Mouse (Mus musculus): ENCODE measurements around the gene Copb2. TPM values are rescaled to one million over a fixed set of nuclear protein-coding genes. Genes with fewer than 3 reads are reported as not detected.

Copb2 gene
- polyA plus RNA-seq (2014; fragmentation: Nextera tagmentation; extraction: Ambion mirVana) = 95.6 and 183 TPM in 2 replicates

- Histone ChIP-seq H3K36me3 (ENCODE audit: control insufficient read depth, insufficient read depth, low read length) (peaks cover 4% of the 10 kb centered on the region), H3K27ac (ENCODE audit: low read depth, low read length) (peak within 1 kb of the TSS; percentile 78), H3K4me3 (ENCODE audit: low read length) (peak within 1 kb of the TSS; percentile 97), H3K4me2 (replicated peaks; ENCODE audit: low read depth, low read length) (peak within 1 kb of the TSS; percentile 78), H3K27me3 (ENCODE audit: control insufficient read depth, insufficient read depth, low read length) (no peaks in the 10 kb centered on the region), H3K4me1 (ENCODE audit: control insufficient read depth, insufficient read depth, low read length) (peaks cover 7% of the 10 kb centered on the region), H3K9me3 (ENCODE audit: control insufficient read depth, low read length) (no peaks in the 10 kb centered on the region), H3K9ac (ENCODE audit: low read depth, low read length) (peak within 1 kb of the TSS; percentile 92)
- WGBS = under 1% methylated on average over 76 of the region's 76 CpGs
- ATAC-seq (ENCODE audit: low FRiP score, low TSS enrichment) = peak; percentile 99
These were observed at the start of gene Copb2 for GRCm38 (mm10) chr9:98563137-98564126. Copb2 (plus strand) TSS chr9:98563721.

DNA sequence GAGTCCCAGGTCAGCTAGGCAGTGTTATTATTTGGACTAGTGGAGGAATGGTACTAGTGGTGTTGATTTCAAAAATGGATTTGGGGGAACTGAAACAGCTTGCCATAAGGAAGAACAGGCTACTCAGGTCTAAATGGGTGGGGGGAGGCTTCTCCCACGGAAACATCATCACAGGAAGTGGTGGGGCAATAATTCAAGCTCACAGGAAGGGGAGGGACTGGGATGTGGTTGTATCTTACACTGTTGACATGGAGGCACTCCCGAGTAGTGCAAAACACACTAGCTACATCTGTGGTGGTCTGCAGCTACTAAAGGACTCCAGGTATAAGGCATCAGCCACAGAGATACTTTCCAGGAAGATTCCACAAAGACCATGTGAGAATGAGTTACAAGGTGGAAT lies 39.6 kb upstream of the Copb2 start:
- Histone ChIP-seq H3K27ac (ENCODE audit: low read depth, low read length) (no peak overlapping the region), H3K36me3 (ENCODE audit: control insufficient read depth, insufficient read depth, low read length) (no peaks in the 10 kb centered on the region), H3K4me2 (replicated peaks; ENCODE audit: low read depth, low read length) (no peak overlapping the region), H3K4me1 (ENCODE audit: control insufficient read depth, insufficient read depth, low read length) (no peaks in the 10 kb centered on the region), H3K27me3 (ENCODE audit: control insufficient read depth, insufficient read depth, low read length) (no peaks in the 10 kb centered on the region), H3K9ac (ENCODE audit: low read depth, low read length) (no peak overlapping the region), H3K9me3 (ENCODE audit: control insufficient read depth, low read length) (no peaks in the 10 kb centered on the region), H3K4me3 (ENCODE audit: low read length) (no peak overlapping the region)
- no peak for ATAC-seq (ENCODE audit: low FRiP score, low TSS enrichment)
- 42% methylated on average over 2 of the region's 2 CpGs for WGBS

DNA sequence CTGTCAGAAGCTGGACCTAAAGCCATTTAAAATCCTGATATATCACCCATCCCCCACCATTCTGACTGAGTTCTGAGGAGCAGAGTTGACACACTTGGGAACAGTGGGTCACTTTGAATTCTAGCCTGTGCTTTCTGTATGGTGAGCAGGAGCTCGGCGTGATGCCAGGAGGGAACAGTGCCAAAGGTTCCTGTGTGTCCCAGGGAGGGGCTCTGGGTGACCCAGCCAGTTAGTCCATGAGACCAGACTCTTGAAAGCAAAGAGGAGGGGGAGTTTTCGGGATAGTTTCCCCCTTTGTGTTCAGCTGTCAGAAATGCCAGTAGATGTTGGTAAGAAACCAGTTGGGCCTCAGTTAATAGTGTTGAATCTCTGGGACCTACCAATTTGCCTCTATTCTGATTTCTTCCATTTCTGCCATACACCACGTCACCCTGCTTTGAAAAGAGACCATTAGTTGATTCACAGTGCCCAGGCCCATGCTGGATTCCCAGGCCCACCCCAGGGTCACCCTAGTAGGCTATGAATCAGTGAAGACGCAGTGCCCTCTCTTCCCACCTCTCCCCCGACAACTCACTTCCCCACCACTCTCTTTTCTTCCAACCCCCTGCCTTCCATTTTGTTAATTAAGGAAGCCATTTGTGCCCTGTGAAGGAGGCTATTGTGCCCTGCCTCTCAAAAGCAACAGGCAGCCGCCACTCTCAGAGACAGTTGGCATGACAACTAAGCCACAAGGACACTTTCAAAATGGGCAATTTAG lies 38.6 kb upstream of the Copb2 start:
- no peaks in the 10 kb centered on the region for H3K9me3 ChIP-seq (ENCODE audit: control insufficient read depth, low read length)
- 68% methylated on average over 7 of the region's 7 CpGs for WGBS
- no peaks in the 10 kb centered on the region for H3K4me1 ChIP-seq (ENCODE audit: control insufficient read depth, insufficient read depth, low read length)
- no peak overlapping the region for H3K27ac ChIP-seq (ENCODE audit: low read depth, low read length)
- H3K4me3 ChIP-seq (ENCODE audit: low read length) = no peak overlapping the region
- no peak overlapping the region for H3K9ac ChIP-seq (ENCODE audit: low read depth, low read length)
- H3K36me3 ChIP-seq (ENCODE audit: control insufficient read depth, insufficient read depth, low read length) = no peaks in the 10 kb centered on the region
- H3K27me3 ChIP-seq (ENCODE audit: control insufficient read depth, insufficient read depth, low read length) = no peaks in the 10 kb centered on the region
- no peak overlapping the region for H3K4me2 ChIP-seq (replicated peaks; ENCODE audit: low read depth, low read length)
- no peak for ATAC-seq (ENCODE audit: low FRiP score, low TSS enrichment)

DNA sequence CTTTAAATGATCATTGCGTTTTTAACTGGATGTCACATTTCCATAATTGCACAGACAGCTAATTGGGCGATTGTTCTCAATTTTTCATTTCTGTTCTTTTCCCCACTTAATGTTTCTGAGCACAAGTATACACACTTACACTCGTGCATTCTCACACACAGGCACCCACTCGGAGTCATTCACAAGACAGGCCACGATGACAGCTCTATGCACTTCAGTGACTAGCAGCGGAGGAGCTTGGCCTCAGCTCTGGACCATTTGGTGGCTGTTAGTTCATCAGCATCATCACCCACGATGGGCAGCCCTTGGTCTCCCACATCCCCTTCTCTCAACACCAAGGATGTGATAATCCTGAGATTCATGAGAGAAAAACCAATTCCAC lies 38.0 kb upstream of the Copb2 start:
- 43% methylated on average over 7 of the region's 7 CpGs for WGBS
- H3K4me3 ChIP-seq (ENCODE audit: low read length) = no peak overlapping the region
- no peaks in the 10 kb centered on the region for H3K4me1 ChIP-seq (ENCODE audit: control insufficient read depth, insufficient read depth, low read length)
- H3K27me3 ChIP-seq (ENCODE audit: control insufficient read depth, insufficient read depth, low read length) = no peaks in the 10 kb centered on the region
- no peak overlapping the region for H3K4me2 ChIP-seq (replicated peaks; ENCODE audit: low read depth, low read length)
- H3K9ac ChIP-seq (ENCODE audit: low read depth, low read length) = no peak overlapping the region
- H3K36me3 ChIP-seq (ENCODE audit: control insufficient read depth, insufficient read depth, low read length) = no peaks in the 10 kb centered on the region
- no peak for ATAC-seq (ENCODE audit: low FRiP score, low TSS enrichment)
- H3K27ac ChIP-seq (ENCODE audit: low read depth, low read length) = no peak overlapping the region
- no peaks in the 10 kb centered on the region for H3K9me3 ChIP-seq (ENCODE audit: control insufficient read depth, low read length)

DNA sequence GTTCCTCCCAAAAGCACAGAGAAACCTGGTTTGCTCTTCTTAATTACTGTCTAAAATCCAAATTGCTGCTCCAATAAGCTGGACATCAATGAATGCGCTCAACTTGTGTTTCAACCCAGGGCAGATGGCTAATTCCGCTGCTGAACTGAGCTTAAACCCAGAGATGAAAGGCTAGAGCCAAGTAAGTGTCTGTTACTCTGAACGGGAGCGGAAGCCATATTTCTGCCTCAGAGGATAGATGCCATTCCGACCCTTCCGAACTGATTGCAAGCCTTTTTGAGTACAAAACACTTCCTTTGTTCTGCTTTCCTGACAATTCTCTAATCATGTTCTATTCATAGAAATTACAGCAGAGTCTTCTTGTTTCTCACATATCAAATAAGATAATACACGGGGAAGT lies 36.3 kb upstream of the Copb2 start:
- 53% methylated on average over 7 of the region's 7 CpGs for WGBS
- Histone ChIP-seq H3K4me2 (replicated peaks; ENCODE audit: low read depth, low read length) (no peak overlapping the region), H3K4me3 (ENCODE audit: low read length) (no peak overlapping the region), H3K9ac (ENCODE audit: low read depth, low read length) (no peak overlapping the region), H3K27me3 (ENCODE audit: control insufficient read depth, insufficient read depth, low read length) (no peaks in the 10 kb centered on the region), H3K4me1 (ENCODE audit: control insufficient read depth, insufficient read depth, low read length) (no peaks in the 10 kb centered on the region), H3K27ac (ENCODE audit: low read depth, low read length) (no peak overlapping the region), H3K36me3 (ENCODE audit: control insufficient read depth, insufficient read depth, low read length) (no peaks in the 10 kb centered on the region), H3K9me3 (ENCODE audit: control insufficient read depth, low read length) (no peaks in the 10 kb centered on the region)
- no peak for ATAC-seq (ENCODE audit: low FRiP score, low TSS enrichment)

DNA sequence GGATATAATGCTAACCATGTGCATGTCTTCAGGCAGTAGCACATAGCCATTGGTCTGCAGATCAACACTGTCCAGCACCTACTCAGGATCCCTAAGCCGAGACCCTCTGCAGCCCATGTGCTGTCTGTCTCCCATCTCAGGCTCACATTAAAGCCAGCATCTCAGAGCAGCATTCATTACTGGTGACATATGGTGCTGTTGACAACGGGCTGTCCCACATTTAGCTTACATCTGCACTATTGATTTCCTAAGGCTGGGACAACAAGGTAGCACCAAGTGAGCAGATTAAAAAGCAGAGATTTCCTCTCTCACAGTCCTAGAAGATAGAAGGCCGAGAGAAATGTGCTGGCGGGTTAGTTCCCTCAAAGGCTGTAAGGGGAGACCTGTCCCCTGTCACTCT lies 33.7 kb upstream of the Copb2 start:
- no peaks in the 10 kb centered on the region for H3K27me3 ChIP-seq (ENCODE audit: control insufficient read depth, insufficient read depth, low read length)
- H3K9ac ChIP-seq (ENCODE audit: low read depth, low read length) = no peak overlapping the region
- no peaks in the 10 kb centered on the region for H3K9me3 ChIP-seq (ENCODE audit: control insufficient read depth, low read length)
- no peak overlapping the region for H3K4me2 ChIP-seq (replicated peaks; ENCODE audit: low read depth, low read length)
- H3K27ac ChIP-seq (ENCODE audit: low read depth, low read length) = no peak overlapping the region
- no peak for ATAC-seq (ENCODE audit: low FRiP score, low TSS enrichment)
- H3K4me1 ChIP-seq (ENCODE audit: control insufficient read depth, insufficient read depth, low read length) = no peaks in the 10 kb centered on the region
- no peak overlapping the region for H3K4me3 ChIP-seq (ENCODE audit: low read length)
- no peaks in the 10 kb centered on the region for H3K36me3 ChIP-seq (ENCODE audit: control insufficient read depth, insufficient read depth, low read length)
- 65% methylated on average over 4 of the region's 4 CpGs for WGBS

DNA sequence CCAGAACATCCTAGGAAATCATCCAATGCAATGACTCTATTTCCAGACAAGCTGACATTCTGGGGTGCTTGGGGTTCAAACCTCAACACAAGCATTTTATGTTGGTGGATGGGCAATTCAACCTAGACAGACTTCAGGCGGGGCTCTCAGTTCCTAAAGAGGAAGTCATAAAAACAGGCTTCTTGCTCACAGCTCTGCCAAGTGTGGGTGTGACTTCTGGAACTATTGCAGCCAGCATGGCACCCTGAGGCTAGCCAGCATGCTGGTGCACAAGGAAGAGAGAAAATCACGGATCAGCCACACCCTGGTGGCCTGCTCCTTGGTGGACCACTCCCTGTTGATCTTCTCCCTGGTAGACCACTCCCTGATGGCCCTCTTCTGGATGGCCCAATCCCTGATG lies 32.5 kb upstream of the Copb2 start:
- H3K9me3 ChIP-seq (ENCODE audit: control insufficient read depth, low read length) = no peaks in the 10 kb centered on the region
- H3K4me2 ChIP-seq (replicated peaks; ENCODE audit: low read depth, low read length) = no peak overlapping the region
- WGBS = 51% methylated on average over 2 of the region's 2 CpGs
- no peaks in the 10 kb centered on the region for H3K27me3 ChIP-seq (ENCODE audit: control insufficient read depth, insufficient read depth, low read length)
- ATAC-seq (ENCODE audit: low FRiP score, low TSS enrichment) = no peak
- no peak overlapping the region for H3K27ac ChIP-seq (ENCODE audit: low read depth, low read length)
- H3K36me3 ChIP-seq (ENCODE audit: control insufficient read depth, insufficient read depth, low read length) = no peaks in the 10 kb centered on the region
- no peak overlapping the region for H3K9ac ChIP-seq (ENCODE audit: low read depth, low read length)
- H3K4me1 ChIP-seq (ENCODE audit: control insufficient read depth, insufficient read depth, low read length) = no peaks in the 10 kb centered on the region
- H3K4me3 ChIP-seq (ENCODE audit: low read length) = no peak overlapping the region

- H3K4me2 ChIP-seq (replicated peaks; ENCODE audit: low read depth, low read length) = no peak overlapping the region
- no peaks in the 10 kb centered on the region for H3K36me3 ChIP-seq (ENCODE audit: control insufficient read depth, insufficient read depth, low read length)
- no peak for ATAC-seq (ENCODE audit: low FRiP score, low TSS enrichment)
- no peak overlapping the region for H3K27ac ChIP-seq (ENCODE audit: low read depth, low read length)
- no peak overlapping the region for H3K9ac ChIP-seq (ENCODE audit: low read depth, low read length)
- no peak overlapping the region for H3K4me3 ChIP-seq (ENCODE audit: low read length)
- WGBS = 68% methylated on average over 4 of the region's 4 CpGs
- H3K4me1 ChIP-seq (ENCODE audit: control insufficient read depth, insufficient read depth, low read length) = no peaks in the 10 kb centered on the region; the same call in 1 of the 2 replicates
- no peaks in the 10 kb centered on the region for H3K27me3 ChIP-seq (ENCODE audit: control insufficient read depth, insufficient read depth, low read length)
- H3K9me3 ChIP-seq (ENCODE audit: control insufficient read depth, low read length) = no peaks in the 10 kb centered on the region
These were observed 28.7 kb upstream of the Copb2 start for GRCm38 (mm10) chr9:98534675-98535280.
